Mouse (Mus musculus) neural tube, embryonic 11.5 days (tissue): Measurements from ENCODE around the gene Peg3. TPM values are rescaled to one million over a fixed set of nuclear protein-coding genes. Genes with fewer than 3 reads are reported as not detected.

Experiments used
- ATAC-seq: fragments of 200-750 bp; cut with Nextera tagmentation; 2 replicates; pipeline ENCODE4 v1.8.0; 2017; ENCODE audit warnings: moderate number of reproducible peaks, mild to moderate bottlenecking, moderate TSS enrichment, moderate library complexity; ENCODE audit not compliant: insufficient read depth, low FRiP score, low TSS enrichment
- DNase-seq: peaks from one replicate; pipeline ENCODE4 v3.0.0-alpha.2; 2015; ENCODE audit warnings: low spot score
- H3K27ac ChIP-seq: fragments of 300-500 bp; sonication (generic); 2 replicates; pipeline ENCODE4 v1.5.1; 2014; ENCODE audit warnings: low read depth, mild to moderate bottlenecking, low read length
- H3K27me3 ChIP-seq: fragments of 300-500 bp; sonication (generic); 2 replicates; pipeline ENCODE4 v1.6.1; 2014; ENCODE audit warnings: mild to moderate bottlenecking, low read length, mixed read lengths; ENCODE audit not compliant: control insufficient read depth, insufficient read depth
- H3K36me3 ChIP-seq: fragments of 300-500 bp; sonication (generic); 2 replicates; pipeline ENCODE4 v1.6.1; 2014; ENCODE audit warnings: mild to moderate bottlenecking, low read length, moderate library complexity, mixed read lengths; ENCODE audit not compliant: control insufficient read depth, insufficient read depth
- H3K4me1 ChIP-seq: fragments of 300-500 bp; sonication (generic); 2 replicates; pipeline ENCODE4 v1.6.1; 2014; ENCODE audit warnings: low read length, mixed read lengths; ENCODE audit not compliant: control insufficient read depth, insufficient read depth
- H3K4me2 ChIP-seq: fragments of 300-500 bp; sonication (generic); 2 replicates; pipeline ENCODE4 v1.6.1; 2014; ENCODE audit warnings: low read depth, mild to moderate bottlenecking, moderate library complexity
- H3K4me3 ChIP-seq: fragments of 300-500 bp; sonication (generic); 2 replicates; pipeline ENCODE4 v1.5.1; 2014; ENCODE audit warnings: low read depth, low read length
- H3K9ac ChIP-seq: fragments of 300-500 bp; sonication (generic); 2 replicates; pipeline ENCODE4 v1.6.1; 2014; ENCODE audit warnings: mild to moderate bottlenecking, low read length
- H3K9me3 ChIP-seq: fragments of 300-500 bp; sonication (generic); 2 replicates; pipeline ENCODE4 v1.6.1; 2016; ENCODE audit warnings: low read length; ENCODE audit not compliant: control insufficient read depth
- WGBS: fragments of 180-500 bp; shearing (Covaris S2); extraction: QIAGEN DNeasy Blood & Tissue Kit; methylation state at CpG from one replicate; pipeline ENCODE4 v1.1.7; 2014; 5-methylcytosine and 5-hydroxymethylcytosine counted together
- polyA plus RNA-seq: library from polyadenylated mRNA; unstranded; fragments of >200 nt; fragmentation: Nextera tagmentation; extraction: Ambion mirVana; gene quantifications from 2 replicates; pipeline ENCODE4 v1.2.1, GENCODE M21; 2014

The Peg3 gene
- polyA plus RNA-seq, 1 experiment from 2014 or later, result 208 TPM

DNA sequence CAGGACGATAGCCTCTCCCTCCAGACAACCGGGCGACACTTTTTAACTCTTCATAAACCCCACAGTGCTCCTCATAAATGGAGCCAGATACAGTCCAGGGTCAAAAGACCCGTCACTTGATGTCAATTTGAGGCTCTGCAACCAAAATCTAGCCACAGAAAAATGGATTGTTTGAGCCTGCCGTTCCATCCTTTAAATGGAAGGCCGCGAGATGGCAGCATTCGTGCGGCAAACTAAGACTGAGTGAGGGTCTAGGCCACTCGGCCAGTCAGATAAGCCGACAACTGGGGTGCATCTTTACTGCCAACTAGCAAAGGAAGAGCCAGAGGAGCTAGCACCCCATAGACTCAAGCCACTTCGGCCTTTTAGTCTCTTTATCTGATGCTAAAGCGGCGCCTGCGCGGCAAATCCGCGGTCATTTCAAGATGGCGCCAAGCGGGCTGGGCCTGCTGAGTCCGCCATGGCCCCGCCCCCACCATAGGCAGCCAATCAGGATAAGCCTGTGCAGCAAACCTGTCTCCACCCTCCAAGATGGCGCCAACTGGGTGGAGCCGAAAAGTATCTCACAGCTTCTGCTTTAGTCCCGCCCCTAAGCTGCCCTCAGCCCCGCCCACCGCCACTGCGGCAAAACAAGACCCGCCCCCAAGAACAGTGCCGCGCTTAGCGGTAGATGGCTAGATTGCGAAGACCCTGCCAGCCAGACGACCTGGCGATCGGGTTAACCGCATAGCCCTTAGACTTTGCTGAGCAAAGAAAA, 992 bp downstream of the Peg3 start:
- peak overlapping the region; percentile 50 for H3K4me3 ChIP-seq
- H3K36me3 ChIP-seq, result no peaks in the 10 kb centered on the region; the same call in 1 of the 2 replicates
- DNase-seq (peak; percentile 92), ATAC-seq (peak; percentile 61)
- H3K9ac ChIP-seq, result peak overlapping the region; percentile 59
- H3K9me3 ChIP-seq, result peaks cover 17% of the 10 kb centered on the region
- peak overlapping the region; percentile 41 for H3K4me2 ChIP-seq
- WGBS, result 51% methylated on average over 37 of the region's 37 CpGs
- peak overlapping the region; percentile 85 for H3K27ac ChIP-seq
- H3K27me3 ChIP-seq, result no peaks in the 10 kb centered on the region
- no peaks in the 10 kb centered on the region for H3K4me1 ChIP-seq

DNA sequence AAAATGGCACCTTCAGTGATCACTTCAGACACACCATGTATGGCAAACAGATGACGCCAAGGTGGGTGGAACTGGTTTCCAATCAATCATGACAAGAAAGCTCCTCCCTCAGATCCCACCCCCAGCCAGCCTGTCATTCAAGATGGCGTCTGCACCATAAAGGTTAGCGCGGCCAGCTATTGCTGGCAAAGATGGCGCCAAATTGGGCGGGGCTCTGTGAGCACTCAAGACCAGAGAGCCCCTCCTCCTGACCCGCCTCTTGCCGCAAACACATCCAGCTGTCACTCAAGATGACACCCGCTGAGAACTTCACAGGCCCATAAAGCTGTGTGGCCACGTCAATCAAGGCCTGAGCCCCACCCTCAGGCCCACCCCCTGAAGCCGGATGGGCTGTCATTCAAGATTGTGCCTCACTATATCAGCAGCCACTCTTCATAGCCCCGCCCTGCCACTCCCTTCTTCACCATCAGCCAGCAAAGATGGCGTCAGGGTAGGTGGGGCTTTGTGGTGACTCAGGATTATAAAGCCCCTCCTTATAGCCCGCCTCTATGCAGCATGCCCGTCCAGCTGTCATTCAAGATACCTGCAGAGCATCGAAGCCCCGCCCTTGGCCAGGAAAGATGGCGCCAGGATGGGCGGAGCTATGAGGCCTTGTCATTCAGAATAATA, 1.8 kb downstream of the Peg3 start:
- no peaks in the 10 kb centered on the region for H3K4me1 ChIP-seq
- no peaks in the 10 kb centered on the region; the same call in 1 of the 2 replicates for H3K36me3 ChIP-seq
- peak overlapping the region; percentile 34 for H3K4me2 ChIP-seq
- WGBS, result 52% methylated on average over 19 of the region's 19 CpGs
- ATAC-seq (peak; percentile 83), DNase-seq (peak; percentile 90)
- no peak overlapping the region for H3K9ac ChIP-seq
- no peaks in the 10 kb centered on the region for H3K27me3 ChIP-seq
- H3K27ac ChIP-seq, result peak overlapping the region; percentile 85
- H3K4me3 ChIP-seq, result peak overlapping the region; percentile 50
- peaks cover 17% of the 10 kb centered on the region for H3K9me3 ChIP-seq

DNA sequence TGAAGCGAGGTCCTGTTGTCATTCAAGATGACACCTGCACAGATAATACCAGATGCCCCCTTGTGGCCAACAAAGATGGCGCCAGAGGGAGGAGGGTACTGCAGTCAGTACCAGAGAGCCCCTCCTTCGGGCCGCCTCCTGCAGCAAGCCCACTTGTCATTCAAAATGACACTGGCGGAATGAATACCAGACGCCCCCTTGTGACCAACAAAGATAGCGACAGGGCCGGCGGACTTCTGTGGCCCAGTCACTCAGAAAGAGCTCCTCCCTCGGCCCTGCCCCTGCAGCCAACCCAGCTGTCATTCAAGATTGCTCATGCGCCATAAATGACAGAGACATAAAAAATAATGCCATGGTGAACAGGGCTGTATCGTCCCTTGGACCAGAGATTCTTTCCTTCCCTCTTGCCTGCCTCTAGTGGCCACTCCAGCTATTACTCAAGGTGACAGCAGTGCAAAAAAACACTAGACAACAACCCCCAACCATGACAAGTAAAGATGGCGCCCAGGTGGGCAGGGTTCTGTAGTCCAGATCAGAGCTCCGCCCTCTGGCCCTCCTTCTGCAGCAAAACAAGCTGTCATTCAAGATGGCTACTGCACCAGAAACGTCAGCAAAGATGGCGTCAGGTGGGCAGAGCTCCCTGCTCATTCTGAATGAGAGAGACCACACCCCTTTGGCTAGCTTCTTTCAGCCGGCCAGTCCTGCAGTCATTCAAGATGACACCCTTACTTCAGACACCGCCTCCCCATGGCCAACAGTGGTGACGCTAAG, 2.7 kb downstream of the Peg3 start:
- no peaks in the 10 kb centered on the region for H3K27me3 ChIP-seq
- no peaks in the 10 kb centered on the region for H3K4me1 ChIP-seq
- peak overlapping the region; percentile 50 for H3K4me3 ChIP-seq
- H3K27ac ChIP-seq, result peak overlapping the region; percentile 74
- peak; percentile 46 for ATAC-seq
- H3K4me2 ChIP-seq, result peak overlapping the region; percentile 34
- H3K9ac ChIP-seq, result no peak overlapping the region
- peak; percentile 81 for DNase-seq
- 49% methylated on average over 19 of the region's 19 CpGs for WGBS
- no peaks in the 10 kb centered on the region; the same call in 1 of the 2 replicates for H3K36me3 ChIP-seq
- H3K9me3 ChIP-seq, result peaks cover 17% of the 10 kb centered on the region

DNA sequence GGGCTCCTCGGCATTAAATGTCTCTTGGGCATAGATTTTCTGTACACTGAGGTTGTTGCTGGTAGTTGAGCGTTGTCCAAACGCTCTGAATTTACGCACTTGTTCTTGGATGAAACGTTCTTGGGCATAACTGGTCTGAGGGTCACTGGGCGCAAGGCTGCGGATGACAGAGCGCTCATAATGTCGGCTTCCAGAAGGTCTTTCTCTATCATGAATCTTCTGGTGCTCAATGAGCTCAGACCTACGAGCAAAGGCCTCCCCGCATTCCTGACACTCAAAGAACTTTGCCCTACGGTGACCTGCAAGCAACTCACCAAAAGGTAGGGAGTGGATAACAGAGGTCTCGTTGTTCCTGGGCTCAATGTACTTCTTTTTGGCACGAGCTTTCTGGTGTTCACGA, 20.8 kb downstream of the Peg3 start:
- Histone ChIP-seq H3K4me1 (no peaks in the 10 kb centered on the region), H3K4me2 (no peak overlapping the region), H3K27ac (no peak overlapping the region), H3K9me3 (0 out of 2 replicates have a peak, but pooled peaks cover 2% of the 10 kb centered on the region), H3K27me3 (no peaks in the 10 kb centered on the region), H3K4me3 (no peak overlapping the region), H3K9ac (no peak overlapping the region), H3K36me3 (peaks cover 12% of the 10 kb centered on the region)
- ATAC-seq, result no peak
- 95% methylated on average over 15 of the region's 15 CpGs for WGBS
- no peak for DNase-seq

DNA sequence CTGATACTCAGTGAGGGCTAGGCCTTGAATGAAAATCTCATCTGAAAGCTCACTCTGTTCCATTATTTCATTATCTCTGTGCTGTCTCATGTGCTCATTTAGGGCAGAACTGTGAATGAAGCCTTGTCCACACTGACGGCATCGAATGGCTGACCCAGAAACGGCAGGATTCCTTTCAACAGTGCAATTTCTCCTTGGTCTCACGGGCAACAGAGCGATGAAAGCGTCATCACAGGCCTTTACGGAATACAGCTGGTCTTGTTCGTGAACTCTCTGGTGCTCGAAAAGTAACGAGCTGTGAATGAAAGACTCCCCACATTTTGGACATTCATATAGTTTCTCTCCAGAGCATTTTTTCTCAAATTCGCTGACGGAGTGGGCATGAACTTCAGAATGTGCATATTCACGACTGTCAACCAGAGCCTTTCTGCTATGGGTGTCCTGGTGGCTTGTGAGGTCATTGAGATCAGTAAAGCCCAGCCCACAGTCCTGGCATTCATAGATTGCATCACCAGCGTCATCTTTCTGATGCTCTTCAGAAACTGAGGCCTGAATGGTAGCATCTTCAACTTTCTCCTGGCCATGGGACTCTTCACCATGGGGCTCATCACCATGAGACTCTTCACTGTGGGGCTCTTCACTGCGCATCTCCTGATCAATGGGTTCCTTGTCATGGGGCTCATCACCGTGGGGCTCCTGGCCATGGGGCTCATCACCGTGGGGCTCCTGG, 21.6 kb downstream of the Peg3 start:
- 95% methylated on average over 17 of the region's 17 CpGs for WGBS
- Histone ChIP-seq H3K4me1 (no peaks in the 10 kb centered on the region), H3K9me3 (0 out of 2 replicates have a peak, but pooled peaks cover 2% of the 10 kb centered on the region), H3K9ac (no peak overlapping the region), H3K27me3 (no peaks in the 10 kb centered on the region), H3K4me3 (no peak overlapping the region), H3K4me2 (no peak overlapping the region), H3K27ac (no peak overlapping the region), H3K36me3 (peaks cover 12% of the 10 kb centered on the region)
- ATAC-seq, result no peak
- DNase-seq, result no peak

DNA sequence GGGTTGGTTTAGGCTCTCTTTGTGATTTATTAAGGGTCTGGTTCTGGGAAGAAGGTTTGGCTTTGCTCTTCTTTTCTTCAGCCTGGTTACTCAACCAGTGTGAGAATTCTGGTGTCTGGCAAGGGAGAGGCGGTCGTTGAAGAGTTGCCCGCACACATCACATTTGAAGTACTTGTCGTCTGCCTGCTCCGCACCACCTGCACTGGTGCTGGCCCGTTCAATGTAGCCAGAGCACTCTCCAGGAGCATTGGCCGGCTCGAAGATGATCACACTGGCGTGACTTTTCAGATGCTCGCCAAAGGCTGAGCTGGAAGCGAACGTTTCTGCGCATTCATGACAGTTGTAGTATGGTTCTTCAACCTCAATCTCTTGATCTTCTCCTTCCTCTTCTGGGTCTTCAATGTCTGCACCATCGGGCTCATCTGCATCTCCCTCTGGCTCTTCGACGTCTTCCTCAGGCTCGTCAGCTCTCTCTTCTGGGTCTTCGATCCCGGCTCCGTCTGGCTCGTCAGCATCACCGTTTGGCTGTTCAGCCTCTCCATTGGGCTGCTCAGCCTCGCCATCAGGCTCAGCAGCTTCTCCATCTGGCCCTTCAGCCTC, 22.7 kb downstream of the Peg3 start:
- 96% methylated on average over 23 of the region's 23 CpGs for WGBS
- no peak overlapping the region for H3K4me3 ChIP-seq
- H3K4me2 ChIP-seq, result no peak overlapping the region
- ATAC-seq (no peak), DNase-seq (no peak)
- no peaks in the 10 kb centered on the region for H3K4me1 ChIP-seq
- H3K9me3 ChIP-seq, result 0 out of 2 replicates have a peak, but pooled peaks cover 2% of the 10 kb centered on the region
- H3K27me3 ChIP-seq, result no peaks in the 10 kb centered on the region
- H3K9ac ChIP-seq, result no peak overlapping the region
- H3K27ac ChIP-seq, result no peak overlapping the region
- H3K36me3 ChIP-seq, result peaks cover 12% of the 10 kb centered on the region

DNA sequence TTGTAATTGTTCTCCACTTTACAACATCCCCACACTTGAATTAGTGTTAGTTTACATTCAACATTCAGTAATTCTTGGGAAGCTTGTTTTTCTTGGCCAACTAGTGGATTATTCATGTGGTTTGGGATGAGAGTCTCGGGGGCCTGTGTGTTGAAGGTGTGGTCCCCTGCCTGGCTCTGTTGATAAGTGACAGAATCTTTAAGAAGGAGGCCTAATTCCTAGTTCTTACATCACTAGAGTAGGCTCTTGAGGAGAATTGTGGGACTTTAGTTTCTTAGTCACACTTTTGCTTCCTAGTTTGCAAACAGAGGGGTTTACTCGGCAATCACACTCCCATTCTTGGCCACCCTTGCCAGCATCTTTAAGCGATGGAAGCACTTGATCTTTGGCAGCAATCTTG, 31.0 kb downstream of the Peg3 start:
- no peak overlapping the region for H3K4me2 ChIP-seq
- no peaks in the 10 kb centered on the region for H3K36me3 ChIP-seq
- WGBS, result 87% methylated on average over 3 of the region's 3 CpGs
- ATAC-seq (no peak), DNase-seq (no peak)
- no peak overlapping the region for H3K9ac ChIP-seq
- no peaks in the 10 kb centered on the region for H3K9me3 ChIP-seq
- H3K27me3 ChIP-seq, result no peaks in the 10 kb centered on the region
- H3K4me1 ChIP-seq, result no peaks in the 10 kb centered on the region
- no peak overlapping the region for H3K27ac ChIP-seq
- no peak overlapping the region for H3K4me3 ChIP-seq
